Mouse (Mus musculus): ENCODE measurements around the gene Gzmk.

GRCm38 (mm10) chr13:113271189-113271588 lies 45.5 kb upstream of the Gzmk start:
- no peak for TF ChIP-seq CTCF (IDR thresholded peaks at IDR 0.05; ENCODE audit: extremely low read depth, insufficient read length, insufficient replicate concordance, low read depth, low read length)
- no peak for TF ChIP-seq POLR2A (IDR thresholded peaks at IDR 0.05; ENCODE audit: low read depth, low read length)
